Mouse (Mus musculus) layer of hippocampus, postnatal 10 days (tissue): ENCODE results near the gene Esm1. TPM values are rescaled to one million over a fixed set of nuclear protein-coding genes. Genes with fewer than 3 reads are reported as not detected.
"Not testable (repeated sequence)": the region's sequence is repeated elsewhere in the genome, so short reads cannot be mapped to it uniquely, and the experiment has no call there.

ENCODE experiments used
- DNase-seq, 2 experiments: peaks; one replicate each; pipeline ENCODE4 v3.0.0; 2021; ENCODE audit warnings: low spot score in 2 of 2
- total RNA-seq, 2 experiments: library from RNA; stranded (reverse); gene quantifications; 2 replicates each; pipeline ENCODE4 v1.2.3; 2021

The Esm1 gene
- total RNA-seq, 2 experiments from 2014 or later = 0.56 to 1.2 TPM

DNA sequence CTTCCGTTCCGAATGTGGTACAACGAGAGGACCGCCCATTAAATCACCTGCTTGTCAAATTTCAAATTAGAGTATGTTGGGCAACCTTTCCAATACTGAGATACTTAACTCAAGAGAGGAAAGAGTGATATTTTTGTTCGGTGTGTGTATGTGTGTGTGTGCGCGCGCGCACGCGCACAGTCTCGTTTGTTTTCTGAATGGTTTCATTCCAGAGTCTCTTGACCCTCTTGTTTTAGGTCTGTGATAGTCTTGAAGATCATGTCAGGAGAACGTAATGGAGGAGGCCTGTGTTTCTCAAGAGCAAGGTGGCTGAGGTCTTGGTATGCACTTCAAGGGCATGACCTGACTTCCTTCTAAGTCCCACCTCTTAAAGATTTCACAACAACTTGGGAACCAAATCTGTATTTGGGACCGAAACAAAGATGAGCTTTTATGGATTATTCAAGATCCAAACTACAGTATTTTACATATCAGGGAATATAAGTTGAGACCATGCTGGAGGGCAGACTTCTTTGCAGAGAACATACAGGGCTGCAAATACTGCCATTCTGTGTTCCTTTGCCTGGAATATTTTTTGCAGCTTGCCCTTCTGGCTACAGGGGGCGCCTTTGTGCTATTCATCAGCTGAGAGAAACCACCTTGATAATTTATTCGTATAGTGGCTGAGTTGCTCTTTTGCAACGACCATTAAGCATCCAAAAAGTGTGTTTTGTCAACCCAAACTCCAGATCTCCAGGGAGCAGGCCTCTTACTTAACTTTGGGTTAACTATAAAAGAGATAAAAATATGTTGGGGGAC, 18.4 kb downstream of the Esm1 start:
- no peak for DNase-seq

DNA sequence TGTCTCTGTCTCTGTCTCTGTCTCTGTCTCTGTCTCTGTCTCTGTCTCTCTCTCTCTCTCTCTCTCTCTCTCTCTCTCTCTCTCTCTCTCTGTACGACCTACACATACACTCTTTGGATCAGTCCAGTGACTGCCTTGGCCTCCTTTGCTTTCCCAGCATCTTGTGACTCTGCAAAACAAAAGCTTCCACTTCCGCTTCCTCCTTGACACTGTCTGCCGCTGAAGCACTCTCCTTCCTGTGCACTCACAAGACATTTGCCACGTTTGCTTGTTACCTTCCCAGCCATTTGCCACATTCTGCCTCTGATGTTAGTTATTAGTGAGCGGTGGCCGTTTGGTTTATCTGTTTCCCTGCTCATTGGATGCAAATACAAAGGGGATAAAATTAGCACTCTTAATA, 32.7 kb downstream of the Esm1 start:
- DNase-seq = no peak

DNA sequence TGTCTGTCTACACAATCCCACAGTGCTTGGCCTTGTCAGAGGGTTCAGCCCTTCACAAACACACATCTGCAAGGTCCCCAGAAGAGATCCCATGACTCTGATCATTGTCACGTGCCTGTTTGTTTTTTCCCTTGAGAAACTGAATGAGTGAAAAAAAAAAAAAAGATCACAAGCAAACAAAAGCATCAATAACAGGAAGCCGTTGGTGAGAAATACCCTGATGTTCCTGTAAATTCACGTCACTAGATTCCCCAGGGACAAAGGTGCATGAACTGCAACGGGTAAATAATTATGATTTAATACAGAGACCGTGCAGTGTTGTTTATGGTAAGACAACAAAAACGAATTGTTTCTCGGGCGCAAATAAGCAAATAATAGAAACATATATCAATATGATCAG, 35.6 kb downstream of the Esm1 start:
- no peak for DNase-seq

DNA sequence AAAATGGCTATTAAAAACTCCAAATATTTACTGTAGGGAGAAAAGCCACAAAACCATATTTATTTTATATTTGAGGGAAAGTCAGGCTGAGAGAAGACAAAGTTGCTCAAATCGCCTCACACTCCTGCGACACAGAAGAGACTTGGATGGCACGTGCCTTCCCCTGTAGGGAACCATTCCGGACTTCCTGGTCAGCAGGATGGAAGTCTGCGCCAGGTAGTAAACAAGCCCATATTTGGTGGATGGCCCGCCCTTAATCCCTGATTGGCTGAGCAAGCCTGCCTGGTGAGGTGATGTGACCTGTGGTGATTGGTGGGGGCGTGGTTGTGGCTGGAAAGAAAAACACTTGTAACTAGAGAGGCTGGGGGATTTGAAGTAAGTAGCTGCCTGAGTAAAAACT, 43.1 kb downstream of the Esm1 start:
- DNase-seq = not testable (repeated sequence)

DNA sequence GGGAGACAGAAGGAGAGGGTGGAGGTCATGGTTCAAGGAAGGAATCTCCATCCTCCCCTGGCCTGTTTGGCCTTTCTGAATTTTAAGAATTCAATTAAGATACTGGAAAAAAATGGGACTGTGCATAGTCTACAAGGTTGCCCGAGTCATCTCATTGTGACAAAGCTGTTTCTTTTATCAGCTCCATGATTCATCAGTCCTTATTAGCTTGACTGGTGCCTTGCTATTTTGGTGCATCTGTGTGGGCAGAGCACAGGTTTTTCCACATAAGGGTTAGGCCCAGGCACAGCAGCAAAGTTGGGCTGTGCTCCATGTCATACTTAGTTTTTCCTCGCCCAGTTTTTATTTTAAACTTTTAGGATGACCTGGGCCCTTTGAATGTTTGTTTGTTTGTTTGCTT, 47.3 kb downstream of the Esm1 start:
- DNase-seq = no peak

DNA sequence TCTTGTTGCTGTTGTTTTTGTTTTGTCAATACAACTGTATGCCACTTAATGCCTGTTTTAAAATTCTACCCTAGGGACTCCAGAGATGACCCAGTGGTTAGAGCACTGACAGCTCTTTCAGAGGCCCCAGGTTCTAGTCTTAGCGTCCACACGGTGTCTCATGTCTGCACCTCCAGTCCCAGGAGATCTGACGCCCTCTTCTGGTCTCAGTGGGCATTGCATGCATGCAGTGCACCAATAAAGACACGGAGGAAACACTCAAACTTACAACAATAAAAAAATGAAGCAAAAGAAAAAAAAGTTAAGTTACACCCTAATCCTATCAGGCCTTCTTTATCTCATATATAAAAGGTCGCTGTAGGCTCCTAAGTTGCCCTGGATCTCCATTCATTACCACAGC, 47.7 kb downstream of the Esm1 start:
- DNase-seq = no peak

DNA sequence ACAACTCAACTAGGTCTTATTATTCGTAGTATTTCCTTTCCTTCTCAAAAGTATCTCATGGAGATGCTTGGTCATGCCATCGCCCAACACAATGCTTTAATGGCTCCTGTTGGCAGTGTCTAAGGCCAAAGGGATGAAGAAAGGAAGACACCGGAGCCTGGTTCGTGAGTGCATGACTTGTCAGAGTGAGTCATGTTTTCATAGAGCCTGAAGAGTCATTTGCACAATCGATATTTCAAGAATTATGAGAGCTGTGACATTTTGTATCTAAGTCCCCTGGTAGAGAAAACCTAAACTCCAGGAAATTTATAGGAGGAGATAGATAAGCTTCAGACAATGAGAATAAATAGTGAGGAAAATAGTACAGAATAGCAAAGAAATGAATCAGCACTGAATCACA, 49.8 kb downstream of the Esm1 start:
- no peak for DNase-seq

DNA sequence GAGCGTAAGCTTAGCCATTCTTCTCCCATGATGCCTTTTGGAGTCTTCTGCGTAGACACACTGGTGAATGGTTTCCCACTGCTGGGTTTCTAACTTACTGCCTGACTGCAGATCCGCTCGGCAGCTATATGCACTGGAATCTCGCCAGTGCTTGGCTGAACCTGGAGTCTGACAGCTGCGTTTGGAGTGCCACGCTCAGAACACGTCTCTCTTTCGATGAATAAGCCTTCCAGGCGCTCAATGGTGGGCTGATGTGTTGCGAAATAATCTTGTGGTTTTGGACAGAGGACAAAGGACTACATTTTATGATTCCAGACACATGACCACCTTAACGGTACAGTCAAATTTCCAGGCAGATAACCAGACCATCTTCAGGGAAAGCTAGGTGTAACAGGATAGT, 53.4 kb downstream of the Esm1 start:
- DNase-seq = peak; percentile 30 to 38

DNA sequence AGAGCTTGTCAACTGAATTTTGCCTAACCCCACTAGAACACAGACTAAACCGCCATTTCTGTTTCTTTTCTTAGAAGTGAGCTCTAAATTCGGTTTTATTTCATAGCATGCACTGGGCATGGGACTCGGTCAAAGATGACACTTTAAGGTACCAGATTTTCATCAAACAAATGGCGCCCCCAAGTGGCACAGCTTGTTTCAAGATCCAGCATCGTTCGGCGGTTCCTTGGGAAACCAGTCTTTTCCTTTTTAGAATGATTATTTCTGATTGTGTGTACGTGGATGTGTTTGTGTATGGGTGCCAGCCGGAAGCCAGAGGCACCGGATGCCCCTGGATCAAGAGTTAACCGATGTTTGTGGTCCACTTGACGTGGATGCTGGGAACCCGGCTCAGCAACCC, 55.8 kb downstream of the Esm1 start:
- peak; percentile 62 to 68 for DNase-seq

DNA sequence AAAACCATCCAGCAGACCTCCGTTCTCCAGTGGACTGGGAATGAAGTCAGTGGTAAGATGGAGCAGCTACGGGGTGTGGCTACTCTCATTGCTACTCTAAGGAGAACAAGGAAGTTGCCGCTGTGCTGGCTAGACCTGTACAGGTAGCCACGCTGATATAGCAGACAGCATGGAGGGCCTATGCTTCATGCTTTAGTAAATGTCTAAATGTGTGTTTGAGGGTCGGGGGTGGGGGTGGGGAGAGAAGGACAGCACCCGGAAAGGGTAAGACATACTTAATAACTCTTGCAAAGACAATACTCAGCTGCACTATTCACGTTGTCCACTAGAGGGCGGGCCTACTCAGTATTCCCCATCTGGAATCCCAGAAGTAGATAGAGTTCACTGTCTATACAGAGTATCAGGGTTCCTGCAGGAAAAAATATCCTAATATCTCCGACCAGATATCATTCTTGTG, 57.1 kb downstream of the Esm1 start:
- DNase-seq = peak; percentile 81 to 83

DNA sequence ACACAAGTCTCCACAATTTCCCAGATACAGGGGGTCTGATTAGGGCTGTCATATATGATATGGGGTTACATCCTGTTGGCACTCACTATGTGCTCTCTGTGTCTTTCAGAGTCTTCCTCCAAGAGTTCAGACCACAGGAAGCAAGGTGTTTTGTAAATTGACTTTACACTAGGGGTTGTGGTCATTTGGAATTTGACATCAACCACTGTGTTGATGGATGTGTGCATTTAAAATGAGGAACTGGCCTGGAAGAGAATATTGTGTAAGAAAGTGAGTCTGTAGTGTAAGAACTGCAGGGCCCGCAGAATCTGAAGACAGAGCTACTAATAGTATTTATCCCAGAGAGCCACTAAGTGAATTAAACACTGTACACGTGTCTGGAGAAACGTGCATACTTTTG, 57.7 kb downstream of the Esm1 start:
- DNase-seq = no peak

Other genes starting within 250 kb of the Esm1 start
- 1 to 10 TPM; 1.4 to 1.7 TPM for gene Ccno, start 221.9 kb upstream of the Esm1 start, total RNA-seq
- gene Mcidas, start 215.8 kb upstream of the Esm1 start, total RNA-seq = under 1 TPM; 0.36 to 0.48 TPM
- gene Cdc20b, start 174.5 kb upstream of the Esm1 start, total RNA-seq = under 1 TPM in 1 of 2 experiments, not detected in 1; 0.30 TPM
- gene Gpx8, start 163.2 kb upstream of the Esm1 start, total RNA-seq = 10 to 100 TPM; 15.5 to 18.5 TPM
- not detected for gene Gzma, start 108.7 kb upstream of the Esm1 start, total RNA-seq
- under 1 TPM in 1 of 2 experiments, not detected in 1; 0.25 TPM for gene Gzmk, start 16.2 kb downstream of the Esm1 start, total RNA-seq
- gene BC067074, start 83.5 kb downstream of the Esm1 start, total RNA-seq = 1 to 10 TPM; 1.8 to 2.3 TPM